Mouse (Mus musculus): ENCODE data around the gene Bckdk.

DNA sequence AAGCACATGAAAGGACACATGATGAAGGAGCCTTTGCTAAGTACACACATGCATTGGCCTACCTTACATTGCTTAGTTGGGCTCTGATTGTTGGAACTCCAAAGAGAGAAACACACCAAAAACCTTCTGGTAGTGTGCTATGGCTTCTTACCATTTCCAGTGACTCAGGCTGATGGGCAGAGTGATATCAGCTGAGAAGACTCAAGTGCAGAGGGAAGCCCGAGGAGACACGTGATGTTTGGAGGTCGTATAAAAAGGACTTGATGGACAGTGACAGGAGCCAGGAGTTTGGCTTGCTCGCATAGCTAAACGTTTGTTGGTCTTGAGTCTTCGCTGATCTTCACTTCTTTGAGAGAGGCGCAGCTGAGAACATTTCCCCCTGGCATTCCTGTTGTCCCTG is 6.3 kb upstream of the Bckdk start:
- no peak for TF ChIP-seq CTCF (IDR thresholded peaks at IDR 0.05; ENCODE audit: extremely low read depth, insufficient read depth, low read length)
- no peak for TF ChIP-seq POLR2A (IDR thresholded peaks at IDR 0.05; ENCODE audit: extremely low read depth, insufficient read depth, low read length)
